Mouse (Mus musculus): Measurements from ENCODE around the gene Slc25a53. TPM values are rescaled to one million over a fixed set of nuclear protein-coding genes. Genes with fewer than 3 reads are reported as not detected.
"Not testable (repeated sequence)": the region's sequence is repeated elsewhere in the genome, so short reads cannot be mapped to it uniquely, and the experiment has no call there.

Slc25a53 gene
- polyA plus RNA-seq, 1 experiment from 2014 or later: 20.9 TPM

GRCm38 (mm10) chrX:136986039-136986438, 52.1 kb downstream of the Slc25a53 start:
- Histone ChIP-seq H3K36me3 (ENCODE audit: control insufficient read depth, insufficient read depth, low read length) (no peaks in the 10 kb centered on the region), H3K4me3 (ENCODE audit: low read depth, low read length) (no peak overlapping the region), H3K27ac (ENCODE audit: low read depth, low read length) (no peak overlapping the region), H3K27me3 (replicated peaks; ENCODE audit: control insufficient read depth, insufficient read depth, low read length) (no peaks in the 10 kb centered on the region), H3K4me2 (ENCODE audit: low read length) (no peak overlapping the region), H3K9me3 (replicated peaks; ENCODE audit: control insufficient read depth, low read length) (no peaks in the 10 kb centered on the region), H3K4me1 (ENCODE audit: control insufficient read depth, insufficient read depth, low read length) (no peaks in the 10 kb centered on the region), H3K9ac (ENCODE audit: low read length) (no peak overlapping the region)
- no peak for ATAC-seq
- no peak for DNase-seq (ENCODE audit: low spot score)

- Histone ChIP-seq H3K4me3 (ENCODE audit: low read depth, low read length) (no peak overlapping the region), H3K27ac (ENCODE audit: low read depth, low read length) (no peak overlapping the region), H3K36me3 (ENCODE audit: control insufficient read depth, insufficient read depth, low read length) (no peaks in the 10 kb centered on the region), H3K4me2 (ENCODE audit: low read length) (no peak overlapping the region), H3K9ac (ENCODE audit: low read length) (no peak overlapping the region), H3K4me1 (ENCODE audit: control insufficient read depth, insufficient read depth, low read length) (no peaks in the 10 kb centered on the region), H3K9me3 (replicated peaks; ENCODE audit: control insufficient read depth, low read length) (no peaks in the 10 kb centered on the region), H3K27me3 (replicated peaks; ENCODE audit: control insufficient read depth, insufficient read depth, low read length) (no peaks in the 10 kb centered on the region)
- ATAC-seq (no peak), DNase-seq (ENCODE audit: low spot score) (peak; percentile 28)
Measured at GRCm38 (mm10) chrX:136978616-136979015, 59.5 kb downstream of the Slc25a53 start.

GRCm38 (mm10) chrX:136976424-136977084, 61.5 kb downstream of the Slc25a53 start, which contains the start of the genes Tmsb15l and Tmsb15b1:
Gene Tmsb15l (minus strand): TSS chrX:136976869.
Gene Tmsb15b1 (minus strand): TSS chrX:136976874.
- H3K9ac ChIP-seq (ENCODE audit: low read length): peak within 1 kb of the TSS; percentile 47; the same call in 1 of the 2 replicates
- H3K27me3 ChIP-seq (replicated peaks; ENCODE audit: control insufficient read depth, insufficient read depth, low read length): no peaks in the 10 kb centered on the region
- H3K4me2 ChIP-seq (ENCODE audit: low read length): peak within 1 kb of the TSS; percentile 48
- DNase-seq (ENCODE audit: low spot score) (peak; percentile 89), ATAC-seq (peak; percentile 100)
- H3K4me1 ChIP-seq (ENCODE audit: control insufficient read depth, insufficient read depth, low read length): no peaks in the 10 kb centered on the region
- no peak within 1 kb of the TSS for H3K27ac ChIP-seq (ENCODE audit: low read depth, low read length)
- H3K4me3 ChIP-seq (ENCODE audit: low read depth, low read length): peak within 1 kb of the TSS; percentile 35
- no peaks in the 10 kb centered on the region for H3K9me3 ChIP-seq (replicated peaks; ENCODE audit: control insufficient read depth, low read length)
- H3K36me3 ChIP-seq (ENCODE audit: control insufficient read depth, insufficient read depth, low read length): no peaks in the 10 kb centered on the region
- WGBS: 44% methylated on average over 15 of the region's 15 CpGs

GRCm38 (mm10) chrX:136975397-136975796, 62.7 kb downstream of the Slc25a53 start, which contains the start of gene Tmsb15b2:
Gene Tmsb15b2 (minus strand): TSS chrX:136975497.
- DNase-seq (ENCODE audit: low spot score); H3K27ac ChIP-seq (ENCODE audit: low read depth, low read length); ATAC-seq; H3K4me1 ChIP-seq (ENCODE audit: control insufficient read depth, insufficient read depth, low read length); H3K9me3 ChIP-seq (replicated peaks; ENCODE audit: control insufficient read depth, low read length); H3K36me3 ChIP-seq (ENCODE audit: control insufficient read depth, insufficient read depth, low read length); H3K27me3 ChIP-seq (replicated peaks; ENCODE audit: control insufficient read depth, insufficient read depth, low read length): not testable (repeated sequence)
- WGBS: 87% methylated on average over 6 of the region's 6 CpGs
- Histone ChIP-seq H3K9ac (ENCODE audit: low read length) (peak within 1 kb of the TSS; percentile 47; the same call in 1 of the 2 replicates), H3K4me3 (ENCODE audit: low read depth, low read length) (peak within 1 kb of the TSS; percentile 35), H3K4me2 (ENCODE audit: low read length) (peak within 1 kb of the TSS; percentile 48)

- H3K9ac ChIP-seq (ENCODE audit: low read length): no peak overlapping the region
- no peaks in the 10 kb centered on the region for H3K36me3 ChIP-seq (ENCODE audit: control insufficient read depth, insufficient read depth, low read length)
- H3K4me2 ChIP-seq (ENCODE audit: low read length): no peak overlapping the region
- 31% methylated on average over 2 of the region's 2 CpGs for WGBS
- DNase-seq (ENCODE audit: low spot score): peak; percentile 39
- no peak overlapping the region for H3K4me3 ChIP-seq (ENCODE audit: low read depth, low read length)
- no peak for ATAC-seq
- H3K27ac ChIP-seq (ENCODE audit: low read depth, low read length): no peak overlapping the region
- H3K9me3 ChIP-seq (replicated peaks; ENCODE audit: control insufficient read depth, low read length): no peaks in the 10 kb centered on the region
- H3K4me1 ChIP-seq (ENCODE audit: control insufficient read depth, insufficient read depth, low read length): no peaks in the 10 kb centered on the region
- no peaks in the 10 kb centered on the region for H3K27me3 ChIP-seq (replicated peaks; ENCODE audit: control insufficient read depth, insufficient read depth, low read length)
Measured at GRCm38 (mm10) chrX:136959688-136960087, 78.4 kb downstream of the Slc25a53 start.

GRCm38 (mm10) chrX:136958300-136958699, 79.8 kb downstream of the Slc25a53 start:
- peak; percentile 13; the same call in 1 of the 2 replicates for ATAC-seq
- not testable (repeated sequence) for DNase-seq (ENCODE audit: low spot score); H3K27ac ChIP-seq (ENCODE audit: low read depth, low read length); H3K9me3 ChIP-seq (replicated peaks; ENCODE audit: control insufficient read depth, low read length); H3K36me3 ChIP-seq (ENCODE audit: control insufficient read depth, insufficient read depth, low read length); H3K4me1 ChIP-seq (ENCODE audit: control insufficient read depth, insufficient read depth, low read length); H3K27me3 ChIP-seq (replicated peaks; ENCODE audit: control insufficient read depth, insufficient read depth, low read length); H3K9ac ChIP-seq (ENCODE audit: low read length)
- 59% methylated on average over 5 of the region's 5 CpGs for WGBS
- Histone ChIP-seq H3K4me2 (ENCODE audit: low read length) (peak overlapping the region; percentile 39), H3K4me3 (ENCODE audit: low read depth, low read length) (peak overlapping the region; percentile 30)

- ATAC-seq (peak; percentile 100), DNase-seq (ENCODE audit: low spot score) (peak; percentile 82)
- H3K36me3 ChIP-seq (ENCODE audit: control insufficient read depth, insufficient read depth, low read length); H3K27ac ChIP-seq (ENCODE audit: low read depth, low read length); H3K4me1 ChIP-seq (ENCODE audit: control insufficient read depth, insufficient read depth, low read length); H3K9me3 ChIP-seq (replicated peaks; ENCODE audit: control insufficient read depth, low read length); H3K27me3 ChIP-seq (replicated peaks; ENCODE audit: control insufficient read depth, insufficient read depth, low read length): not testable (repeated sequence)
- peak overlapping the region; percentile 39 for H3K4me2 ChIP-seq (ENCODE audit: low read length)
- H3K4me3 ChIP-seq (ENCODE audit: low read depth, low read length): peak overlapping the region; percentile 30
- peak overlapping the region; percentile 49 for H3K9ac ChIP-seq (ENCODE audit: low read length)
- 34% methylated on average over 13 of the region's 13 CpGs for WGBS
Measured at GRCm38 (mm10) chrX:136957583-136958279, 80.4 kb downstream of the Slc25a53 start.

GRCm38 (mm10) chrX:136937985-136938384, 100.1 kb downstream of the Slc25a53 start:
- Histone ChIP-seq H3K4me3 (ENCODE audit: low read depth, low read length) (no peak overlapping the region), H3K27me3 (replicated peaks; ENCODE audit: control insufficient read depth, insufficient read depth, low read length) (no peaks in the 10 kb centered on the region), H3K9ac (ENCODE audit: low read length) (no peak overlapping the region), H3K9me3 (replicated peaks; ENCODE audit: control insufficient read depth, low read length) (no peaks in the 10 kb centered on the region), H3K4me2 (ENCODE audit: low read length) (no peak overlapping the region), H3K27ac (ENCODE audit: low read depth, low read length) (no peak overlapping the region), H3K36me3 (ENCODE audit: control insufficient read depth, insufficient read depth, low read length) (no peaks in the 10 kb centered on the region), H3K4me1 (ENCODE audit: control insufficient read depth, insufficient read depth, low read length) (no peaks in the 10 kb centered on the region)
- ATAC-seq (no peak), DNase-seq (ENCODE audit: low spot score) (no peak)
- WGBS: 51% methylated on average over 3 of the region's 3 CpGs
